Mouse (Mus musculus): ENCODE data around the gene Igflr1.

DNA sequence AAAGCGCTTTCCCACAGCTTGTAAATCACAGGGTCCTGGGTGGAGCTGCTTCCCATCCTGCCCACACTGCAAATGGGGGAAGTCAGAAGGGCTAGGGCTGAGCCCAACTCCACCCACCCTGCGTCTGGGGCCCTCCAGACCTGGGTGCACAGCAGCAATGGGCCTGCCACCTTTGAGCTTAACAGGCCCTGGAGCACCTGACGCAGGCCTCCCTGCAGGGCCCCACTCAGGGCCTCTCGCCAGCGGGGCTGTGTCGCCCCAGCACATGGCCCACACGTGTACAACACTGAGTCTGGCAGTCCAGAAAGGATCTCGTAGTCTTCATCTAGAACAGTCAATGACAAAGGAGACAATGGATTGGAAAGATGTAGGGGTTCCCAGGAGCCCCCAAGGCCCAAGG is 14.7 kb downstream of the Igflr1 start:
- TF ChIP-seq FLI1 (IDR thresholded peaks at IDR 0.05; ENCODE audit: low read length) (no peak), GATA1 (IDR thresholded peaks at IDR 0.05; ENCODE audit: borderline replicate concordance, low read length) (no peak)

Measured in megakaryocyte, embryonic 14.5 days (primary cell).